Mouse (Mus musculus): Measurements from ENCODE around the gene Auts2. TPM values are rescaled to one million over a fixed set of nuclear protein-coding genes. Genes with fewer than 3 reads are reported as not detected.

Auts2 gene
- polyA plus RNA-seq, 1 experiment from 2014 or later = 27.3 TPM

DNA sequence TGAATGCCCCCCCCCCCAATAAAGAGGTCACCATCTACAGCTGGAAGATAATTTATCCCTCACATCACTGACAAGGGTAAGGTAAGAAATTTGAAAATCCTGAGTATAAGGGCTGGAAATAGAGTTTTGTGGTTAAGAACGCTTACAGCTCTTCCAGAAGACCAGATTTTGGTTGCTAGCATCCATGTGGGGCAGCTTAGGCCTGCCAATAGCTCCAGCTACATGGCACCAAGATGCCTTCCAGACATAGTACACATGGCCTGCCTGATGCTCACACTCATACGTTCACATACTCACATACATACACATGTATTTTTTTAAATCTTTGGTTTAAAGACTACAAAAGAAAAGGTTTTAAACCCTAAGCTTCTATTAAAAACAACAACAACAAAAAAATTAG lies 467.2 kb downstream of the Auts2 start:
- TF ChIP-seq CTCF (IDR thresholded peaks at IDR 0.05; ENCODE audit: low read depth) = no peak

DNA sequence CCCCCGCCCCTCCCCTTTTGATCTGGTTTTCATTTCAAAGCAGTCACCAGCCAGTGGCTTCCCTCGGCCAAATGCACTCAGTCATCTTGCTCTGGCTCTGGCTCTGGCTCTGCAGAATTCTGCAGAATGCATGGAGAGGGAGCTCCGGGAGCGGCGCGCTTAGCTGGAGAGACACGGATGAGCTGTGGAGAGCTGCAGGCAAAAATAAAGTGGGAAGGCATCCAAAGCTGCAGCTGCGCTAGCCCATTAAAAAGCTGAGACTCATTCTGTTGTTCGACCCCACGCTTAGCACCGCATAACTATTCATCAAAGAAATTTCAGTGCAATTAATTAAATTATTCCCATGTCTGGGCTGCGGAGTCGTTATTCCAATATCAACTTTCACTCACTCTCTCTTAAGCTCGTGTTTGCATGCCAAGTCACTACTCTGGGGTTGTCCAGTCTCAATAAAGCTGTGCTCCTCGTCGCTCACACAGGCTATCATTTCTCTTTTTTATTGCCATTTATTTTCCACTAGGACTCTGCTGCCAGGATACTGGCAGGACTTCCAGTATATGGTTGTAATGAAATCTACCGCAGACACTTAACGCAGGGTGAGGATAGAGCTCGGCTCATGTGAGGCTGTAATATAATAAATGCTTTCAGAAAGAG lies 468.3 kb downstream of the Auts2 start:
- 18% methylated on average over 19 of the region's 19 CpGs for WGBS
- Histone ChIP-seq H3K4me2 (peak overlapping the region; percentile 41), H3K36me3 (ENCODE audit: insufficient read depth) (no peaks in the 10 kb centered on the region), H3K4me3 (ENCODE audit: low read depth, low read length) (no peak overlapping the region; the same call in 1 of the 2 replicates), H3K27me3 (ENCODE audit: insufficient read depth, low read length) (no peaks in the 10 kb centered on the region), H3K4me1 (ENCODE audit: insufficient read depth) (peaks cover 18% of the 10 kb centered on the region), H3K27ac (ENCODE audit: low read depth) (peak overlapping the region; percentile 65), H3K9ac (no peak overlapping the region), H3K9me3 (ENCODE audit: low read depth, low read length) (no peaks in the 10 kb centered on the region)
- DNase-seq (peak; percentile 94), ATAC-seq (ENCODE audit: insufficient read depth) (peak; percentile 92)
- no peak for TF ChIP-seq CTCF (IDR thresholded peaks at IDR 0.05; ENCODE audit: low read depth)

More for the DNA sequence above, 467.2 kb downstream of the Auts2 start:
- H3K27ac ChIP-seq (ENCODE audit: low read depth) = no peak overlapping the region
- H3K4me3 ChIP-seq (ENCODE audit: low read depth, low read length) = no peak overlapping the region
- no peaks in the 10 kb centered on the region for H3K27me3 ChIP-seq (ENCODE audit: insufficient read depth, low read length)
- no peaks in the 10 kb centered on the region for H3K36me3 ChIP-seq (ENCODE audit: insufficient read depth)
- no peak for DNase-seq
- no peaks in the 10 kb centered on the region for H3K9me3 ChIP-seq (ENCODE audit: low read depth, low read length)
- no peak overlapping the region for H3K4me2 ChIP-seq
- ATAC-seq (ENCODE audit: insufficient read depth) = no peak
- peaks cover 18% of the 10 kb centered on the region for H3K4me1 ChIP-seq (ENCODE audit: insufficient read depth)
- WGBS = 87% methylated on average over 2 of the region's 2 CpGs
- H3K9ac ChIP-seq = no peak overlapping the region

DNA sequence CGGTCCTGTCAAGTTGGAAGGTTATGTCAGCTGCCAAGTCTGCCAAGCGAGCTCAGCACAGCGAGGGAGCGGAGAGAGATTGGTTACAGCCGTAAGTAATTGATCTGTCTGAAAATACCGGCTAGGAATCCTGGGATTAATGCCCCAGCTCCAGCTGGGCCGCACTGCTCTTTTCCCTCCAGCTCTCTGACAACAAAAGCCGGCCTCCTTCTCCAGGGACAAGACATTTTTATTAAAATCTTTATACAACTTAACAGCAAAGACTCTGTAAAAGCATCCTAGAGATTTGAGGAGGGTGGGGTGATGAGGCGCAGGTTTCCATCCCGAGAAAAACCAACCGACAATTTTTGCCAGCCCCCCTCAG lies 468.8 kb downstream of the Auts2 start:
- Histone ChIP-seq H3K9me3 (ENCODE audit: low read depth, low read length) (no peaks in the 10 kb centered on the region), H3K36me3 (ENCODE audit: insufficient read depth) (no peaks in the 10 kb centered on the region), H3K4me2 (peak overlapping the region; percentile 41), H3K4me3 (ENCODE audit: low read depth, low read length) (no peak overlapping the region; the same call in 1 of the 2 replicates), H3K27me3 (ENCODE audit: insufficient read depth, low read length) (no peaks in the 10 kb centered on the region), H3K4me1 (ENCODE audit: insufficient read depth) (peaks cover 18% of the 10 kb centered on the region), H3K9ac (no peak overlapping the region), H3K27ac (ENCODE audit: low read depth) (peak overlapping the region; percentile 65)
- DNase-seq (peak; percentile 75), ATAC-seq (ENCODE audit: insufficient read depth) (peak; percentile 68)
- WGBS = 20% methylated on average over 11 of the region's 11 CpGs
- no peak for TF ChIP-seq CTCF (IDR thresholded peaks at IDR 0.05; ENCODE audit: low read depth)

DNA sequence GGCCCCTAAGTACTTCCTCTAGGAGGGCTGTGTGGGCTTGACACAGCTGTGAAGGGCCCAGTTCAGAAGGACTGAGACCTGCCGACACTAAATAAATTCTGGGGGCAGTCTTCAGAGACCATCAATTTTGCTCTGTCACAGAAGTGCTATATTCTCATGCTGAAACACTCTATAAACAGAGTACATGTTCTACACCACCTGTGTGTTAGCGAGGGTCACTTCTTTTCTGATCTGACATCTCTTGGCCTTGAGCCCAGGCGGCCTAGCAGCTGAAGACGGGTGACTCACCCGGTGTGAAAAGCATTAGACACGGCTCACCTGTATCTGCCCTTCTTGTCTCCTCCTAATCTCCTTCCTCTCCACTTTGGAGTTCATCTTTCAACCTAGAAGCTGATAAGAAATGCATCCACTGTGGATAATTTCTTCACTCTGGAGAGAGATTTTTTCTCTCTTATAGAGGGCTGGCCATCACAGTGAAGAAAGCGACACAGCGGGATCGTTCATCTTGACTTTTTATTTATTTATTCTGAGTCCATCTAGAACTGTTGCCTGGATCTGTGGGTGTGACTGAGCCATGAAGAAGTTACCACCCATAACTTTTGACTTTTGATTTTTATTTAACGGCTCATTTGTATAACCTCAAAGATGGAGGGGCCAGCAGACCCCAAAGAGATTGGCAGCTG lies 469.3 kb downstream of the Auts2 start:
- no peak for TF ChIP-seq CTCF (IDR thresholded peaks at IDR 0.05; ENCODE audit: low read depth)
- H3K4me1 ChIP-seq (ENCODE audit: insufficient read depth) = peaks cover 18% of the 10 kb centered on the region
- peak overlapping the region; percentile 41 for H3K4me2 ChIP-seq
- peak; percentile 55 for ATAC-seq (ENCODE audit: insufficient read depth)
- H3K27me3 ChIP-seq (ENCODE audit: insufficient read depth, low read length) = no peaks in the 10 kb centered on the region
- H3K9me3 ChIP-seq (ENCODE audit: low read depth, low read length) = no peaks in the 10 kb centered on the region
- no peak overlapping the region for H3K9ac ChIP-seq
- H3K27ac ChIP-seq (ENCODE audit: low read depth) = peak overlapping the region; percentile 65
- peak; percentile 50 for DNase-seq
- 17% methylated on average over 10 of the region's 10 CpGs for WGBS
- H3K36me3 ChIP-seq (ENCODE audit: insufficient read depth) = no peaks in the 10 kb centered on the region
- no peak overlapping the region; the same call in 1 of the 2 replicates for H3K4me3 ChIP-seq (ENCODE audit: low read depth, low read length)

DNA sequence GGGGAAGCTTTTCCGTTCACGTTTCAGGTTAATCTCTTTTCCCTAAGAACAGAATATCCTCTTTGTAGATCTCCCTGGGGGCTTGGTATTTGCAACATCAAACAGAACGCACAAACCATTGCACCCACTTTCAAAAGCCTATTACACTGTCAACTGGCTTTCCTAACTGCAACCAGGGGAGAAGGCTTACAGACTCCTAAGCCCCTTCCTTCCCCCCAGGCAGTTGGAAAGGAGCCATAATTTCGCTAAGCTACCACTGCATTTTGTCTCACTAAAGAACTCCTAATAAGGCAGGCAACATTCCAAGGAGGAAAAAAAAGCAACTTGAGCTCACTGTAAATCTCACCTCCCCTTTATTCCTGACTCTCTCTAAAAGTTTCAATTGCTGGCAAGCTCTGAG lies 470.8 kb downstream of the Auts2 start:
- no peak overlapping the region for H3K27ac ChIP-seq (ENCODE audit: low read depth)
- H3K4me3 ChIP-seq (ENCODE audit: low read depth, low read length) = no peak overlapping the region
- WGBS = 53% methylated on average over 4 of the region's 4 CpGs
- no peaks in the 10 kb centered on the region for H3K27me3 ChIP-seq (ENCODE audit: insufficient read depth, low read length)
- no peak overlapping the region for H3K9ac ChIP-seq
- H3K36me3 ChIP-seq (ENCODE audit: insufficient read depth) = no peaks in the 10 kb centered on the region
- H3K9me3 ChIP-seq (ENCODE audit: low read depth, low read length) = no peaks in the 10 kb centered on the region
- H3K4me2 ChIP-seq = no peak overlapping the region
- H3K4me1 ChIP-seq (ENCODE audit: insufficient read depth) = peaks cover 18% of the 10 kb centered on the region
- ATAC-seq (ENCODE audit: insufficient read depth) (no peak), DNase-seq (peak; percentile 67)
- TF ChIP-seq CTCF (IDR thresholded peaks at IDR 0.05; ENCODE audit: low read depth) = no peak

DNA sequence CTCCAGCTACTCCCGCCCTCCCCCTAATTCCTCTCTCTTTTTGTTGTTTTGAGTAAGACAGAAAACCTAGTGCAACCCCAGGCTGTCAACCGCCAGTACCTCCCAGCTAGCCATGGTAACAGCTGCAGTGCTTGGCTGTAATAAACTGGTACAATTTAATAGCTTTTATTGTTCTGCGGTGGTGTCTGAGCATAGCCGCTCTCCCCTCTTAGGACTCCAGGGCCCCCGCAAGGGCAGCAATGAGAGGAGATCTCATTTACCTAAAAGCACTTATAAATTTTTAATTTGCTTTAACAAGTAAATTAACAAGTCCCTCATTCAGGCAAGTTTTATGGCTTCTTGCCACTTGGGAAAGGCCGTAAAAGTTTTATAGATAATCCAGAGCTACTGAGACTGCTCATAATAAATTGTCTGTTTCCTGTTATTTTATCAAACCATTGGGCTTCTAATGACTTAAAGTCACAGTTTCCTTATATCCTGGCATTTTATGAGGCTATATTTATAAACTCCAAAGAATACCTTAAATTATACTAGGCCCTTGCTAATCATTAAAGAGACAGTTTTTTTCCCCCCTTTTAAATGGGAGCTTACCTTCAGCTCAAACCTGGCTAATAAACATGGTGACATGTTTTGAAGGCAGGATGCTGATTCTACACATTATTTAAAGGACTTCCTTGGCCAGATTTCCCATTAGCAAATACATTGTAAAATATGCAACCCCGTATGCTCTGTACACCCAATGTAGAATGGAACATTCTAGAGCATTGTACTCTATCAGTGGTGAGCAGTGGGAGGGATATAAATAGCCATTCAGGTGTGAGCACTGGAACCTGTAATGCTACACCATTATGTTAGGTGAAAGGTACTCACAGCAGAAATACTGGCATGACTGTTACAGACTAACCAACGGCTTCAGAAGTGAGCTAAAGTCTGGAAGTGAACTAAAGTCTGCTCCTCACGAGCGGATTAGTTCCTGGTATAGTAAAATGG lies 475.1 kb downstream of the Auts2 start:
- 84% methylated on average over 10 of the region's 10 CpGs for WGBS
- no peaks in the 10 kb centered on the region for H3K9me3 ChIP-seq (ENCODE audit: low read depth, low read length)
- H3K4me2 ChIP-seq = no peak overlapping the region
- ATAC-seq (ENCODE audit: insufficient read depth) (no peak), DNase-seq (no peak)
- no peaks in the 10 kb centered on the region for H3K36me3 ChIP-seq (ENCODE audit: insufficient read depth)
- no peak overlapping the region for H3K9ac ChIP-seq
- 0 out of 2 replicates have a peak, but pooled peaks cover 3% of the 10 kb centered on the region for H3K4me1 ChIP-seq (ENCODE audit: insufficient read depth)
- H3K4me3 ChIP-seq (ENCODE audit: low read depth, low read length) = no peak overlapping the region
- no peak for TF ChIP-seq CTCF (IDR thresholded peaks at IDR 0.05; ENCODE audit: low read depth)
- no peak overlapping the region for H3K27ac ChIP-seq (ENCODE audit: low read depth)
- no peaks in the 10 kb centered on the region for H3K27me3 ChIP-seq (ENCODE audit: insufficient read depth, low read length)
